Mouse (Mus musculus) neural tube, embryonic 15.5 days (tissue): Measurements from ENCODE around the gene Cdk5rap2. TPM values are rescaled to one million over a fixed set of nuclear protein-coding genes. Genes with fewer than 3 reads are reported as not detected.

Source experiments
- ATAC-seq: fragments of 200-750 bp; cut with Nextera tagmentation; 2 replicates; pipeline ENCODE4 v1.8.0; 2017; ENCODE audit warnings: mild to moderate bottlenecking, moderate TSS enrichment, moderate library complexity; ENCODE audit not compliant: low FRiP score
- H3K27ac ChIP-seq: fragments of 300-500 bp; sonication (generic); replicated peaks from 2 replicates; pipeline ENCODE4 v1.5.1; 2015; ENCODE audit warnings: mild to moderate bottlenecking, inconsistent platforms
- H3K27me3 ChIP-seq: fragments of 300-500 bp; sonication (generic); replicated peaks from 2 replicates; pipeline ENCODE4 v1.6.1; 2015; ENCODE audit warnings: inconsistent platforms
- H3K36me3 ChIP-seq: fragments of 300-500 bp; sonication (generic); 2 replicates; pipeline ENCODE4 v1.6.1; 2015; ENCODE audit warnings: inconsistent platforms
- H3K4me1 ChIP-seq: fragments of 300-500 bp; sonication (generic); 2 replicates; pipeline ENCODE4 v1.6.1; 2015; ENCODE audit warnings: inconsistent platforms
- H3K4me2 ChIP-seq: fragments of 300-500 bp; sonication (generic); 2 replicates; pipeline ENCODE4 v1.6.1; 2015; ENCODE audit warnings: inconsistent platforms, mild to moderate bottlenecking, moderate library complexity
- H3K4me3 ChIP-seq: fragments of 300-500 bp; sonication (generic); replicated peaks from 2 replicates; pipeline ENCODE4 v1.5.1; 2015; ENCODE audit warnings: mild to moderate bottlenecking, inconsistent platforms
- H3K9ac ChIP-seq: fragments of 300-500 bp; sonication (generic); replicated peaks from 2 replicates; pipeline ENCODE4 v1.6.1; 2015; ENCODE audit warnings: mild to moderate bottlenecking, inconsistent platforms
- H3K9me3 ChIP-seq: fragments of 300-500 bp; sonication (generic); replicated peaks from 2 replicates; pipeline ENCODE4 v1.6.1; 2016; ENCODE audit warnings: inconsistent platforms
- WGBS: fragments of 180-500 bp; shearing (Covaris S2); methylation state at CpG from one replicate; pipeline ENCODE4 v1.1.7; 2015; ENCODE audit warnings: mixed read lengths; 5-methylcytosine and 5-hydroxymethylcytosine counted together
- polyA plus RNA-seq: library from polyadenylated mRNA; unstranded; fragments of >200 nt; fragmentation: Nextera tagmentation; extraction: Ambion mirVana; gene quantifications from 2 replicates; pipeline ENCODE4 v1.2.1, GENCODE M21; 2015

The Cdk5rap2 gene
- polyA plus RNA-seq, 1 experiment from 2014 or later = 8.7 TPM

DNA sequence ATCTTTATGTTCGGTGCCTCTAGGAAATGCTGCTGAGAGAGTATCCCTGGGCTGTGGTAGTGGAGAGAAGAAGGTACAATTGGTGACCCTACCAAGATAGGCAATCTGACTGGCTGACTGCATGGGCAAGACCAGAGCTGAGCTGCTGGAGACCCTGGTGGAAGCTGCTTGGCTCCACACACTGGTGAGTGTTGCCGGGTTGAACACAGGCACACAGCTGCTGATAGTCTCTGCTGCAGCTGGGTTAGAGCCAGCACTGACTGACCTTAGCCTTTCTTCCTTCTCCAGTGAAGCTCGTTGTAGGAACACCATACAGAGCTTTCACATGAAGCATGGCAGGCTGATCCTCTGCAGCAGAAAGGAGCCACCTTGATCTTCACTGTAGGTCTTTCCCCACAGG lies 182.6 kb downstream of the Cdk5rap2 start:
- no peaks in the 10 kb centered on the region for H3K27me3 ChIP-seq
- no peak overlapping the region for H3K4me3 ChIP-seq
- no peak overlapping the region for H3K4me2 ChIP-seq
- WGBS = 70% methylated on average over 3 of the region's 3 CpGs
- peaks cover 21% of the 10 kb centered on the region for H3K36me3 ChIP-seq
- no peak overlapping the region for H3K27ac ChIP-seq
- H3K9me3 ChIP-seq = no peaks in the 10 kb centered on the region
- no peaks in the 10 kb centered on the region for H3K4me1 ChIP-seq
- no peak overlapping the region for H3K9ac ChIP-seq
- ATAC-seq = no peak

DNA sequence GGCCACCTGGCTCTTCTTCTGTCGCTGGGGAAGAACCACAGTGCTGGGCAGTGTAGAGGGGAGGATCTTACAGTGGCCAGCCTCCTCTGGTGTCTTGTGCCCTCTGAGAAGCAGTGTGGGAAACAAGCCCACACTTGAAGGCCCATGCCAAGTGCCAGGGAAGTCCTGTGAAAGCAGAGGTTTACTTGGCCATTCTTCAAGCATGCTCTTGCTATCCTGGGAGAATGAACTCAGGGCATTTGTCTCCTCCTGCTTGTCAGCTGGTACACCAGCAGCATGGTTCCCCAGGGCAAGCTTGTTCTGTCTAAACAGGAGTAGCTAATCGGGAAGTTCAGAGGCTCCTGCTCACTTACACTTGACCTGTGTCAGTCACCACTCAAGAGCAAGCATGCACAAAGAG lies 185.7 kb downstream of the Cdk5rap2 start:
- Histone ChIP-seq H3K9ac (no peak overlapping the region), H3K9me3 (no peaks in the 10 kb centered on the region), H3K4me2 (no peak overlapping the region), H3K36me3 (peaks cover 25% of the 10 kb centered on the region), H3K4me3 (no peak overlapping the region), H3K27me3 (no peaks in the 10 kb centered on the region), H3K27ac (no peak overlapping the region), H3K4me1 (peaks cover 13% of the 10 kb centered on the region)
- ATAC-seq = no peak
- 86% methylated on average over 2 of the region's 2 CpGs for WGBS

DNA sequence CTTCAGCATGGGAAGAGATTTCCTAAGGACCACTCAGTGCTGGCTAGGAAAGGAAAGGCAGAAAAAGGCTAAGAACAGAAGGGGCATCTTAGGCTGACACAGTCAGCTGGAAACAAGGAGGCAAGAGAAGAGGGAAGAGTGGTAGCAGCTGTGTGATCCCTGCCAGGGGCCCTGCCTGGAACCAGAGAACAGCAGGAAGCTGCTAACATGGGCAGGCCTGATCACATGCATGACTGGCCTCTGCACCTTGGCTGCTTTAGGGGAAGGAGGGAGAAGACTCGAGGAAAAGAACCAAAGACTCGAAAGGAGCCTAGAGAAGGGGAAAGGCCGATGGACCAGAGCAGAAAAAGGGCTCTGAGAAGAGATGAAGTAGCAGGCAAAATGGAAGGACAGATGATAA lies 188.4 kb downstream of the Cdk5rap2 start:
- WGBS = 78% methylated on average over 3 of the region's 3 CpGs
- peaks cover 22% of the 10 kb centered on the region for H3K36me3 ChIP-seq
- H3K4me3 ChIP-seq = no peak overlapping the region
- H3K9ac ChIP-seq = no peak overlapping the region
- no peak for ATAC-seq
- H3K27ac ChIP-seq = no peak overlapping the region
- H3K27me3 ChIP-seq = no peaks in the 10 kb centered on the region
- H3K4me2 ChIP-seq = no peak overlapping the region
- no peaks in the 10 kb centered on the region for H3K9me3 ChIP-seq
- peaks cover 13% of the 10 kb centered on the region for H3K4me1 ChIP-seq

DNA sequence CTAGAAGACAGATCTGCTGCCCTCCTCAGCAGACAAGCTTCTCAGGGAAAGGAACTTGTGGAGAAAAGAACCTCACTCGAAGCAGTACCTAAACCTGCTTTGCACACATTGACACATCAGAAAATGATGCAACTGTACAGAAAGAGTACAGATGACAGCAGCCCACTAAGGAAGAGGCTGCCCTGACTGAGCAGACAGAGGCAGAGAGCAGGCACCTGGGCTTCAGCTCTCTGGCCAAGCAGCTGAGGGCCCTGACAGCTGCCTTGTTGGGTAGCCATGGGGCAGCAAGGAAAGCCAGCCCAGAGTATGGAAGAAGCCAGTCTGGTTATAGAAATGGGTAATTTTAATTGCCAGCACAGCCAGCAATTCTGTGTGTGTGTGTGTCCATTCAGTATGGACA lies 188.9 kb downstream of the Cdk5rap2 start:
- peaks cover 22% of the 10 kb centered on the region for H3K36me3 ChIP-seq
- no peaks in the 10 kb centered on the region for H3K27me3 ChIP-seq
- H3K4me3 ChIP-seq = no peak overlapping the region
- H3K27ac ChIP-seq = no peak overlapping the region
- WGBS = 88% methylated on average over 1 of the region's 1 CpGs
- no peak overlapping the region for H3K9ac ChIP-seq
- ATAC-seq = no peak
- H3K4me2 ChIP-seq = no peak overlapping the region
- no peaks in the 10 kb centered on the region for H3K9me3 ChIP-seq
- peaks cover 13% of the 10 kb centered on the region for H3K4me1 ChIP-seq

DNA sequence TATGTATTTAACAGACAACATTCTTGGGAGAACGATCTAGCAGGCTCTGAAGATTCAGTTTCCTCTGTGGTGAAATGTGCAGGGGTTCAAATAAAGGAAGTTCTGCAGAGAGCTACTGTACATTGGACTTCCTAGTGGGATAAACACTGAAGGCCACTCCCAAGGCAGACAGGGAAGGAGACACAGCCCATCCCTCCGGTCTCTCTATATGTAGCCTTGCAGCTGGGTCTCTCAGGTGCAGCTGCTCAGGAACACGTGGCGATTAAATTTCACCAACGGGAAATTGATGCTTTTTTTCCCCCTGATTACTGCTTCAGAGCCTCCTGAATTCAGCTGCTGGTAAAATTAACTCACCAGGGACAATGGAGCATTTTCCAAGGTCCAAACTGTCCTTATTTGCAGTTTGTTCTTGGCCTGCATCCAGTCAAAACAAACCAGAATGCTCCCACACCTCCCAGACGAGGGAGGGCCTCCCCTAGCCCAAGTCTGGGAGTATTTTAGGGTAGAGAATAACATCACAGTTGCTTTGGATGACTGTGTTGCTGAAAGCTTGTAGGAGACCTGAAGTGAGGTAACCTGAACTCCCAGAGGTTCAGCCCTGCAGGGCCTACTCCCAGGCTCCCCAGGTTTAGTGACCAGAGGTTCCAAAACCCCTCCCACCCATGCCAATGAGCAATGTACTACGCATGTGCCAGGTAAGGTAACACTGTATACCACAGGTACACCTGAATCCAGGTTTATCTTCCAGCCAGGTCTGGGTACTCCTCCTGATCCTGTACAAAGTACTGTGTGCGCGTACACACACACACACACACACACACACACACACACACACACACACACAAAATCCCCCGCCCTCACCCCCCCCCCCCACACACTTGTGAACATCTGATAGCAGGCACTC lies 189.7 kb downstream of the Cdk5rap2 start:
- Histone ChIP-seq H3K4me3 (no peak overlapping the region), H3K27ac (peak overlapping the region; percentile 51; the same call in 1 of the 2 replicates), H3K4me2 (no peak overlapping the region), H3K36me3 (peaks cover 22% of the 10 kb centered on the region), H3K27me3 (no peaks in the 10 kb centered on the region), H3K9ac (no peak overlapping the region), H3K9me3 (no peaks in the 10 kb centered on the region), H3K4me1 (peaks cover 13% of the 10 kb centered on the region)
- WGBS = 60% methylated on average over 10 of the region's 10 CpGs
- ATAC-seq = no peak

DNA sequence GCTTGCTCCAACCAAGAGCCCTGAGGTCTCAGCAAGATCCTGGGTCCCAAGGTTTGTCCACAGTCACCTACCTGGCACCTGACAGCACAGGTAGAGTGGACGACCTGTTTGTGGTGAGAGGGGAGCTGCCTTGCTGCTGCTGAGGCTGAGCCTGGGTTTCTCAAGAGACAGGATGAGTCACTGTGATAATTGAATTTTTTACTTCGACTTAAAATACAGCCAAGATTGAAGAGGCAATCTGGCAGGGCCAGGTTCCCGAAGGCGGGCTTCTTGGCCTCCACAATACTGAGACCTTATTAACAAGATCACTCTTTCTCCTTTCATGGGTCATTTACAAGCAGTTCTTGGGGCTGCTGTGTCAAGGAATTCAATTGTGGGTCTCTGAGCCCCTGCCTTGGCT lies 190.5 kb downstream of the Cdk5rap2 start:
- Histone ChIP-seq H3K9me3 (no peaks in the 10 kb centered on the region), H3K4me3 (no peak overlapping the region), H3K27ac (0 out of 2 replicates have a peak overlapping the region, but pooled peaks have one; percentile 51), H3K9ac (no peak overlapping the region), H3K36me3 (peaks cover 22% of the 10 kb centered on the region), H3K4me1 (peaks cover 13% of the 10 kb centered on the region), H3K4me2 (no peak overlapping the region), H3K27me3 (no peaks in the 10 kb centered on the region)
- WGBS = 79% methylated on average over 4 of the region's 4 CpGs
- ATAC-seq = no peak

DNA sequence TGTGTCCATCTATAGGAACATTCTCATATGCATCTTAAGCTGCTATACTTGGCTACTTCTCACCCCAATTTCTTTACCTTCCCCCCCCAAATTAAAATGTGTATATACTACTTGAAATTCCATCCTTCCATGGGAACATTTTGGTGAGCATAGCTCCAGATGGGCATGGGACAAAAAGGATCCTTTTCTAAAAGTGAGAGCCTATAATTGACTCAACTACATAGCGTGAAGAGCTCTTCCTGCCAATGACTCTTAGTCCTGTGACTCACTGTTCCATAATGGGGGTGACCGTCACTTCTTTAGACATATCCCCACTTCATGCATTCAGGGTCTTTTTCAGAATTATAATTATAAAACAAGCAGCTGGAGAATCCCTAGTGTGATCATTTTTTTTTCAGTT lies 224.3 kb downstream of the Cdk5rap2 start:
- H3K4me2 ChIP-seq = no peak overlapping the region
- H3K9ac ChIP-seq = no peak overlapping the region
- H3K4me1 ChIP-seq = no peaks in the 10 kb centered on the region
- no peaks in the 10 kb centered on the region for H3K9me3 ChIP-seq
- no peak overlapping the region for H3K4me3 ChIP-seq
- H3K36me3 ChIP-seq = no peaks in the 10 kb centered on the region
- ATAC-seq = no peak
- H3K27me3 ChIP-seq = no peaks in the 10 kb centered on the region
- no peak overlapping the region for H3K27ac ChIP-seq
- WGBS = 97% methylated on average over 2 of the region's 2 CpGs

Other genes starting within 250 kb of the Cdk5rap2 start
- gene Megf9, start 124.6 kb upstream of the Cdk5rap2 start, polyA plus RNA-seq = 24.1 and 27.0 TPM in 2 replicates